Mouse (Mus musculus) neural tube, embryonic 15.5 days (tissue): ENCODE data around the gene Gm21970. TPM values are rescaled to one million over a fixed set of nuclear protein-coding genes. Genes with fewer than 3 reads are reported as not detected.

Experiments used
- polyA plus RNA-seq: library from polyadenylated mRNA; unstranded; fragments of >200 nt; fragmentation: Nextera tagmentation; extraction: Ambion mirVana; gene quantifications from 2 replicates; pipeline ENCODE4 v1.2.1, GENCODE M21; 2015

Gene Gm21970
- polyA plus RNA-seq, 1 experiment from 2014 or later, result not detected

Other genes with a start within 250 kb of the Gm21970 start
- 8.5 and 9.9 TPM in 2 replicates for gene Olig2, start 166.3 kb upstream of the Gm21970 start, polyA plus RNA-seq
- 77.3 and 86.7 TPM in 2 replicates for gene Olig1, start 121.9 kb upstream of the Gm21970 start, polyA plus RNA-seq
- gene Ifnar2, start 18.9 kb upstream of the Gm21970 start, polyA plus RNA-seq, result 42.3 and 45.8 TPM in 2 replicates
- 14.4 and 26.5 TPM in 2 replicates for gene Il10rb, start 14.4 kb downstream of the Gm21970 start, polyA plus RNA-seq
- gene Ifnar1, start 93.5 kb downstream of the Gm21970 start, polyA plus RNA-seq, result 45.3 and 46.8 TPM in 2 replicates
- 106 and 112 TPM in 2 replicates for gene Ifngr2, start 155.4 kb downstream of the Gm21970 start, polyA plus RNA-seq
- gene Tmem50b, start 206.1 kb downstream of the Gm21970 start, polyA plus RNA-seq, result 102 and 112 TPM in 2 replicates
- 5.1 and 5.9 TPM in 2 replicates for gene Dnajc28, start 227.3 kb downstream of the Gm21970 start, polyA plus RNA-seq